Mouse (Mus musculus) limb, embryonic 12.5 days (tissue): ENCODE results near the gene Hps4. TPM values are rescaled to one million over a fixed set of nuclear protein-coding genes. Genes with fewer than 3 reads are reported as not detected.
"Not testable (repeated sequence)": the region's sequence is repeated elsewhere in the genome, so short reads cannot be mapped to it uniquely, and the experiment has no call there.

Experiments
- ATAC-seq: fragments of 200-750 bp; cut with Nextera tagmentation; 2 replicates; pipeline ENCODE4 v1.8.0; 2017; ENCODE audit warnings: low read depth, moderate TSS enrichment; ENCODE audit not compliant: insufficient number of reproducible peaks, insufficient read depth, low FRiP score, low TSS enrichment
- H3K27ac ChIP-seq: fragments of 300-500 bp; sonication (generic); 2 replicates; pipeline ENCODE4 v1.5.1; 2016; ENCODE audit warnings: mild to moderate bottlenecking, moderate library complexity
- H3K27me3 ChIP-seq: fragments of 300-500 bp; sonication (generic); 2 replicates; pipeline ENCODE4 v1.6.1; 2016; ENCODE audit warnings: mild to moderate bottlenecking, moderate library complexity
- H3K36me3 ChIP-seq: fragments of 300-500 bp; sonication (generic); 2 replicates; pipeline ENCODE4 v1.6.1; 2016; ENCODE audit warnings: mild to moderate bottlenecking, moderate library complexity
- H3K4me1 ChIP-seq: fragments of 300-500 bp; sonication (generic); replicated peaks from 2 replicates; pipeline ENCODE4 v1.6.1; 2016
- H3K4me2 ChIP-seq: fragments of 300-500 bp; sonication (generic); 2 replicates; pipeline ENCODE4 v1.6.1; 2016; ENCODE audit warnings: mild to moderate bottlenecking, moderate library complexity
- H3K4me3 ChIP-seq: fragments of 300-500 bp; sonication (generic); replicated peaks from 2 replicates; pipeline ENCODE4 v1.5.1; 2016; ENCODE audit warnings: mild to moderate bottlenecking
- H3K9ac ChIP-seq: fragments of 300-500 bp; sonication (generic); replicated peaks from 2 replicates; pipeline ENCODE4 v1.6.1; 2016; ENCODE audit warnings: mild to moderate bottlenecking, moderate library complexity
- H3K9me3 ChIP-seq: fragments of 300-500 bp; sonication (generic); 2 replicates; pipeline ENCODE4 v1.6.1; 2016; ENCODE audit warnings: mild to moderate bottlenecking, moderate library complexity
- WGBS: fragments of 180-500 bp; shearing (Covaris S2); methylation state at CpG from one replicate; pipeline ENCODE4 v1.1.7; 2016; 5-methylcytosine and 5-hydroxymethylcytosine counted together
- polyA plus RNA-seq: library from polyadenylated mRNA; unstranded; fragments of >200 nt; fragmentation: Nextera tagmentation; extraction: Ambion mirVana; gene quantifications from 2 replicates; pipeline ENCODE4 v1.2.1, GENCODE M21; 2016

Gene Hps4
- polyA plus RNA-seq, 1 experiment from 2014 or later = 40.1 TPM

DNA sequence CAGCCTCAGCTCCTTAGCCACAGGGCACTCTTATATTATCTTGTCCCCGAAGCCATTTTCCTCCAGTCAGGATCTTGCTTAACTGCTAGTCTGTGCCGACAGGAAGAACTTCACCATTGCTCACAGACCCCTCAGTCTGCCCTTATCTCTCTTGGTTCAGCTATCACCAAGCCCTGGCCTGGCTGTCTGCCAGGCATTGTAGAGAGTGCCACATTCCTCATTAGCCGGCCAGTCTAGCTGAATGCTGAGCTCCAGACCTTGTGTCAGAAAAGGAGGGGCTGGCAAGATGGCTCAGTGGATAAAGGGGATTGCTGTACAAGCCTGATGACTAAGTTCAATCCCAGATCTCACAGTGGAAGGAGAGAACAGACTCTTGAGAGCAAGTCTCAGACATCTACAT lies 63.1 kb downstream of the Hps4 start:
- no peak overlapping the region for H3K4me3 ChIP-seq
- no peak overlapping the region for H3K27ac ChIP-seq
- H3K27me3 ChIP-seq = peaks cover 14% of the 10 kb centered on the region
- H3K9ac ChIP-seq = no peak overlapping the region
- WGBS = 79% methylated on average over 3 of the region's 3 CpGs
- no peak overlapping the region for H3K4me2 ChIP-seq
- H3K36me3 ChIP-seq = no peaks in the 10 kb centered on the region
- no peaks in the 10 kb centered on the region for H3K9me3 ChIP-seq
- no peak for ATAC-seq
- peaks cover 2% of the 10 kb centered on the region for H3K4me1 ChIP-seq

DNA sequence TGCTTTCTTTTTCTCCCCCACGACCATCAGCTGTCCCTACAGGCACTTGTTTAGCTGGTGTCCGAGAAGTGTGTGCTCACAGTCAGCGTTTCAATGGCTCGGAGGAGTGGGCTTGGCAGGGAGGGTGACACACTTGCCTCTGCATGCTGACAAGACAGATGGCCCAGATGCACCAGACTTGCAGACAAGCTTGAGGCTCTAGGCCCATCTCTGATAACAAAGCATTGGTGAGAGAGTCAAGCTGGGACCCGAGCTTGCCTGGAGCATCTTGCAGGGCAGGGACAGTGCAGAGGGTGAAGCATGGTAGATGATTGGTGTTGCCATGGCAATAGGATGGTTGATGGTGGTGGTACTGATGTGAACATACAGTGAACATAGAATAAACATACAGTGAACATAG lies 66.4 kb downstream of the Hps4 start:
- Histone ChIP-seq H3K36me3 (no peaks in the 10 kb centered on the region), H3K27me3 (peaks cover 38% of the 10 kb centered on the region), H3K9me3 (no peaks in the 10 kb centered on the region), H3K4me3 (no peak overlapping the region), H3K4me1 (peaks cover 14% of the 10 kb centered on the region), H3K9ac (no peak overlapping the region), H3K4me2 (no peak overlapping the region), H3K27ac (no peak overlapping the region)
- WGBS = 66% methylated on average over 5 of the region's 5 CpGs
- ATAC-seq = no peak

- WGBS = 45% methylated on average over 11 of the region's 11 CpGs
- Histone ChIP-seq H3K27me3 (peaks cover 38% of the 10 kb centered on the region), H3K4me3 (no peak overlapping the region), H3K9me3 (no peaks in the 10 kb centered on the region), H3K4me1 (peaks cover 14% of the 10 kb centered on the region), H3K4me2 (peak overlapping the region; percentile 28), H3K36me3 (no peaks in the 10 kb centered on the region), H3K27ac (no peak overlapping the region), H3K9ac (no peak overlapping the region)
- no peak for ATAC-seq
These were observed 68.2 kb downstream of the Hps4 start for GRCm38 (mm10) chr5:112411072-112411471.

GRCm38 (mm10) chr5:112411514-112412335 lies 68.8 kb downstream of the Hps4 start:
- H3K4me2 ChIP-seq = peak overlapping the region; percentile 28

GRCm38 (mm10) chr5:112412781-112413180 lies 69.9 kb downstream of the Hps4 start:
- not testable (repeated sequence) for H3K9me3 ChIP-seq, ATAC-seq, H3K9ac ChIP-seq, H3K27ac ChIP-seq, H3K36me3 ChIP-seq, H3K4me3 ChIP-seq, H3K4me2 ChIP-seq
- H3K27me3 ChIP-seq = peaks cover 33% of the 10 kb centered on the region
- peaks cover 14% of the 10 kb centered on the region for H3K4me1 ChIP-seq
- 73% methylated on average over 4 of the region's 4 CpGs for WGBS

More at GRCm38 (mm10) chr5:112411514-112412335, 68.8 kb downstream of the Hps4 start:
- no peak overlapping the region for H3K4me3 ChIP-seq
- no peak for ATAC-seq
- H3K36me3 ChIP-seq = no peaks in the 10 kb centered on the region
- H3K9ac ChIP-seq = no peak overlapping the region
- no peaks in the 10 kb centered on the region for H3K9me3 ChIP-seq
- WGBS = 11% methylated on average over 19 of the region's 19 CpGs
- H3K27me3 ChIP-seq = peaks cover 38% of the 10 kb centered on the region
- H3K4me1 ChIP-seq = peaks cover 14% of the 10 kb centered on the region
- H3K27ac ChIP-seq = no peak overlapping the region

- H3K4me1 ChIP-seq = peaks cover 6% of the 10 kb centered on the region
- ATAC-seq = no peak
- WGBS = 73% methylated on average over 5 of the region's 5 CpGs
These were observed 73.8 kb downstream of the Hps4 start for GRCm38 (mm10) chr5:112416673-112417072.

GRCm38 (mm10) chr5:112418023-112418422 lies 75.1 kb downstream of the Hps4 start:
- WGBS = 60% methylated on average over 4 of the region's 4 CpGs
- H3K27me3 ChIP-seq = peaks cover 4% of the 10 kb centered on the region

More at GRCm38 (mm10) chr5:112416673-112417072, 73.8 kb downstream of the Hps4 start:
- no peak overlapping the region for H3K4me3 ChIP-seq
- H3K36me3 ChIP-seq = no peaks in the 10 kb centered on the region
- H3K4me2 ChIP-seq = no peak overlapping the region
- no peaks in the 10 kb centered on the region for H3K9me3 ChIP-seq
- no peak overlapping the region for H3K27ac ChIP-seq
- H3K27me3 ChIP-seq = peaks cover 18% of the 10 kb centered on the region
- no peak overlapping the region for H3K9ac ChIP-seq

GRCm38 (mm10) chr5:112419535-112419934 lies 76.7 kb downstream of the Hps4 start:
- no peak overlapping the region for H3K9ac ChIP-seq
- ATAC-seq = no peak
- H3K27ac ChIP-seq = no peak overlapping the region
- H3K4me2 ChIP-seq = peak overlapping the region; percentile 13; the same call in 1 of the 2 replicates
- no peaks in the 10 kb centered on the region for H3K4me1 ChIP-seq
- H3K9me3 ChIP-seq = no peaks in the 10 kb centered on the region
- H3K4me3 ChIP-seq = no peak overlapping the region
- peaks cover 7% of the 10 kb centered on the region for H3K27me3 ChIP-seq
- H3K36me3 ChIP-seq = no peaks in the 10 kb centered on the region
- WGBS = 22% methylated on average over 12 of the region's 12 CpGs

More at GRCm38 (mm10) chr5:112418023-112418422, 75.1 kb downstream of the Hps4 start:
- Histone ChIP-seq H3K9me3 (no peaks in the 10 kb centered on the region), H3K36me3 (no peaks in the 10 kb centered on the region), H3K9ac (no peak overlapping the region), H3K4me3 (no peak overlapping the region), H3K27ac (no peak overlapping the region), H3K4me2 (no peak overlapping the region), H3K4me1 (no peaks in the 10 kb centered on the region)
- no peak for ATAC-seq

DNA sequence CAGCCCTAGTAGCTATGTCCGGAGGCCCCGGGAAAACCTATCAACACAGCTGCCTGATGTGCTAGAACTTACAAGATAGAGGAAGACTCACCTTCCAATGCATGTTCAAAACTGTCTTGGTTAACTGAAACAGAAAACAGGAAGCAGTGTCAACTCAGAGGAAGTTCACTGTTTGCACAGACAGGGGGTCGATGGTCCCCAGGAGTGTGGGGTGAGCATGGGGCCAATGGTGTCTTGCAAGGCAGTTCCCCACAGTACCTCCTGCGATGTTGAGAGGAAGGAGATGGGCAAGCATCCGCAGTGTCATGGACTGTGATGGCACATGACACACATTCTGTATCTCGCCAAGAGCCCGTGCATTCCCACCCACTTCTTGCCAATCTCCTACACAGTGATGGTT lies 83.8 kb downstream of the Hps4 start:
- no peak for ATAC-seq
- H3K36me3 ChIP-seq = no peaks in the 10 kb centered on the region
- no peak overlapping the region for H3K9ac ChIP-seq
- no peak overlapping the region for H3K4me2 ChIP-seq
- peaks cover 35% of the 10 kb centered on the region for H3K27me3 ChIP-seq
- peaks cover 8% of the 10 kb centered on the region for H3K4me1 ChIP-seq
- no peak overlapping the region for H3K27ac ChIP-seq
- no peaks in the 10 kb centered on the region for H3K9me3 ChIP-seq
- 85% methylated on average over 7 of the region's 7 CpGs for WGBS
- no peak overlapping the region for H3K4me3 ChIP-seq

DNA sequence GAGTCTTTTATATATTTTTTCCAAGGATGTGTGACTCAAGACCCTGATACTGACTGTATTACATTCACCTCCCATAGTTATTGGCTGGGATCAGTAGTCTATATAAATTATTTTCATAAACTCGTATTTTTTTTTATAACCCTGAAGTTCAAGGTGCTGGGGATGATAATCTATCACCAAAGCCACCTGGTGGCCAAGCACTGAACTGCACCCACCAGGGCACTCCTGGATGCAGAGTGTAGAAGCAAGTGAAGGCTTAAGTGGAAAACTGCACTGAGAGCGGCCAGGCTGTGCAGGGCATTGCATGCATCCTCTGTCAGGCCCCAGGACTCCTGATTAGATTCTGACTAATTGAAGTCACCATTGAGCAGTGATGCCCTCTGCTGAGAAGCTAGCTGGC lies 84.4 kb downstream of the Hps4 start:
- Histone ChIP-seq H3K9me3 (no peaks in the 10 kb centered on the region), H3K4me3 (no peak overlapping the region), H3K36me3 (no peaks in the 10 kb centered on the region), H3K27me3 (peaks cover 41% of the 10 kb centered on the region), H3K27ac (no peak overlapping the region), H3K9ac (no peak overlapping the region), H3K4me1 (peaks cover 10% of the 10 kb centered on the region), H3K4me2 (no peak overlapping the region)
- no peak for ATAC-seq
- 38% methylated on average over 2 of the region's 2 CpGs for WGBS
